Mouse (Mus musculus) spleen, adult 12 weeks (tissue): ENCODE results near the gene Dlx6.

ENCODE experiments used
- DNase-seq: peaks from one replicate; pipeline ENCODE4 v3.0.0; 2022; ENCODE audit warnings: low spot score

The Dlx6 gene

DNA sequence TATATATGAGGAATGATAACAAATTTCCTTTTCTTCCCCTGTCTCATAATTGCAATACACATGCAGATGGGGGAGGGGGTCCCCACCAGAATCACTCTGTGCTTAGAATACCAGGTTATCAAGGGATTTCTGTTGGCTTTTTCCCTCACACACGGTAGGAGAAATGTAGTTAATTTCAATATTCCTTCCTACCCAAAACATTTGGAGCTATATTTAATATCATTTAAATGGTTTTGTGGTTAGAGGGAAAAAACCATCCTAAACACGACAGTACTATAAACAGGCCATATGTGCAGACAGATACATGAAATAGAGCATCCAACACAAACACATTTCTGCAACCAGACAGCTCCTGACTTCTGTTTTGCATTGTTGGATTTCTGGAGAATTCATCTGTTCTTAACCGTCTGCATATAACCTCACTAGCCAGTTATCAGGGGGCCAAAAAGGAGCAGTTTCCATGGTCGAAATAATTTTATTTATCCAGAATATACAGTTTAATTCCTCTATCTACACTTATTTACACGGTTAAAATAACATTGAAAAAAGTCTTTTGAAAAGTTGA, 14.3 kb downstream of the Dlx6 start:
- DNase-seq: no peak

DNA sequence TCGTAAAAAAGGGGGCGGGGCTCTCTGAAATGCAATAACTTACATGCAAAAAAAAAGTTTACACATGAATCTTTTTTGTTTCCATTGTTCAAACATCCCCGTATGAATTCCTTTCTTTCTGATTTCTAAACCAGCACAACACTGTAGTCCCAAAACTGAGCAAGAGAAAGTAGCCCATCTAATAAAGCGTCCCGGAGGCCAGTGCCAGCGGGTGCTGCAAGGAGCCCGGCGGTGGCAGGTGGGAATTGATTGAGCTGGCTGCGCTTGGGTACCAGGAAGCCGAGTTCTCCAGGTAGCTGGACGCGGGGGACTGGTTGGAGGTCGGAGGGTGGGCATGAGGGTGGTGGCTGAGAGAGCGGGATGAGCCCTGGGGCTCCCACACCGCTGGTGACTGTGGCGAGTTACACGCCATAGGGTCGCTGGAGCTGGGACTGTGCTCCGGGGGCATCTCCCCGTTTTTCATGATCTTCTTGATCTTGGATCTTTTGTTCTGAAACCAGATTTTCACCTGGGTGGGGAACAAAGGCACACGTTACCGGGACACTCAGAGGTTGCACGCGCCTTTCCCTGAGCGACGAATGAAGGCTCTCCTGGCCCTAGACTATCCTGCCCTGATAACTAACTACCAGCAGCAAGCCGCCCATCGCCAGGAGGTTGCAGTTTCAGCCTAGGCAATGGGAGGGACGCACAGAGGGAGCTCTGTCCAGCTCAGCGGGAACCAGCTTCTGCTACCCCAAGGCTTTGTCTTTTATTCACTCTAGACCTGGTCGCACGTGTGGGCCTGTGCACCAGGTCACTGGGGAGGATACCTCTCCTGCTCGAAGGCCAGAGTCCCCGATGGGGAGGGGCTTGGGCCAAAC, 15.1 kb downstream of the Dlx6 start:
- no peak for DNase-seq

DNA sequence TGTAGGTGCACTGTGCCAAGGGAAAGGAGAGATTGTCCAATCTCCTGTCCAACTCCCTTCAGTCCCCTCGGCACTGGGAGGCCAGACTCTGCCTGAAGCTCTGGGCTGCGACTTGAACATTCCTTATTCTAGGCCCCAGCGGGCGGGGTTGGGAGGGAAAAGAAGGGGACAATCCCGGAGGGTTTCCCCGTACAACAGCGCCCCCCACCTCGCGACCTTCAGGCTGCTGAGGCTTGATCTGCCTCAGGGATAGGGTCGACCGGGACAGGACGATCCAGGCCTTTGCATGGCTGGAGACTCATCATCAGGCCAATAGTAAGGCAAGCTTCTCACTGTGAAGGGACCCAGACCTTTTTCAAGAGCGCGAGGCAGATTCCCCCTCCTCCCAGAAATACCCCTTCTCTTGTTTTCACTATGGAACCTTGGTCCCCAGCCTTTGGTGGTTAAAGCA, 15.7 kb downstream of the Dlx6 start:
- DNase-seq: no peak

DNA sequence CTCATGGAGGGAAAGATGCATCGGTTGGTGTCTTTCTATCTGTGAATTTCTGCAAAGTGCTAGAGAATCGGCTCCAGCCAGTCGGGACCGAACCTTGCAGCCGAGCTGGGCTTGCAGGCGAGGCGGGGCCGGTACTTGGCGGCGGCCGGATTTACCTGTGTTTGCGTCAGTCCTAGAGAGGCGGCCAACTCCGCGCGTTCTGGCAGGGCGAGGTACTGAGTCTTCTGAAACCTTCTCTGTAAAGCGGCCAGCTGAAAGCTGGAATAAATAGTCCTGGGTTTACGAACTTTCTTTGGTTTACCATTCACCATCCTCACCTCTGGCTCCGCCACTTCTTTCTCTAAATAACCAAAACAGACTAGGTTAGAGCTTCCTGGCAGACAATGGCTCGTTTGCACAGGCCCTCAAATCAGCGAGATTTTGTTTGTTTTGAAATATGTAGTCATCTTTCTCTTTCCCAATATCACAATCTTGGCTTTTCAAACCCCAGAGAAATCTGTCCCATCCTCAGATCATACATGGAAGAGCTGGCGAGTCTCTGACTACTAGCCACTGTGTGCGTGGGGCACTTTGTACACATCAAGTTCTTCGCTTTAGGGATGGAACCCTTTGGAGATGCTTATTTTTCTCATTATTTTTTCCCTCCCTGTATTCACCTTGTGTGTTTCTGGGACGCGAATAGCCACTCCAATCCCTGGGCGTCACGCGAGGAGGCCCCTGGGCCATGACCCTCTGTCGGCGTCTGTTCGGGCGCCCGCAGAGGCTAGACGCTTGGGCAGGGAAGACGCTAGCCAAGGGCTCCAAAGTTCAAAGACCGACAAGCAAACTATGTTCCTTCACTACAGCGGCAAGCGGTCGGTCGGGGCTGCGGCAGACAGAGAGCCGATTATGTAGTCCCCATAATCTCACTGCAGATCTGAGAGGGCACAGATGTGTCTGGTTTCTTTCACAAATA, 16.5 kb downstream of the Dlx6 start:
- no peak for DNase-seq

DNA sequence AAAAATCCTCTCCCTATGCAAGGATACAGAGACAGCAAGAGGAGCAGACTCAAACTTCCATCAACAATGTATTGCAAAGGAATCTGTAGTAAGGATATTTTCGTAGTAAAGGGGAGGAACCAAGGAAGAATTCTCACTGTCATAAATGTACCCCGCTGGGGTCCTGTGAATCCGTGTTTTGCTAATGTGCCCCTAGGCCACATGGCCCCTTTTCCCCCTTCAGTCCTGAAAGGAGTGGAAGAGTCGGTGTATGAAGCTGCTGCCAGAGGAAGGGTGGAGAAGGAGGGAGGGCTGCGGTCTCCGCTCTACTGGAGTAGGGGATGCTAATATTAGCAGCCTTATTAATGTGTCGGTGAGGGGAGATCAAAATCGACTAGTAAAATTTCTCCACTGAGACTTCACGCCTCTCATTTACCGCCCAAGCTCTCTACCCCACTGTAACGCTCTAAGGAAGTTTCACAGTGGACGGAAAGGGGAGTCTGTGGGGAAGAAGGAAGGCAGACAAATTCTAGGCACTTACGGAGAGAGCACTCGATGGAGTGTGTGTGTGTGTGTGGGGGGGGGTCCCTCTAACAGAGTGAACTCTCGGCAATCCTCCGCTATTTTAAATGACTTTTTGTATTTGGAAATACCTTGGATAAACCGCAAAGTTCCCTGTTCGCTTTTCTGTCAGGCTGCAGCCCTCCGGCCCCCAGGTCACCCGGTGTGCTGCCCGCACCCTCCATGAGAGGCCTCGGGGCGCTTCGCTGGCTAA, 17.4 kb downstream of the Dlx6 start:
- no peak for DNase-seq

DNA sequence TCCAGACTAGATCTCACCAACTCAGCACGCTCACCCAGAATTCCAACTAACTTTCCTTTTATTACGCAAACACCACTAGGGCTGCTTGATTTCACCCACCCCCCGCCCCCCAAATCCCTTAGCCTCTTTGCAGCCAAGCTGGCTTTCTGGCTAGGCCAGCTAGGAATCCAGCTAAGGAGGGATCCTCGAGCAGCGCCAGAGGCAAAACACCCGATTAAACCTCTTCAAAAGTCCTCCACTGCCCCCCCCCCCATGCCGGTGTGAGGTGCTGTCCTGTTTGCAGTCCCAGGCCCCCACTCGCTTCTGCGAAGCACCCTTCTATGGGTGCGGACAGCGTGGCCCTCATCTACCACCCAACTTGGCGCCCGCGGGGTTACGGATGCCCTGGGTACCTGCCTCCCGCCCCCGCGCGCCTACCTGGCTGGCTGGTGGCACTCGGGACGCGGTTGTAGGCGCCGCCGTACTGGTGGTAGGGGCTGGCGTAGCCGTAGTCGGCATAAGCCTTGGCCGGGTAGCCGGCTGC, 18.0 kb downstream of the Dlx6 start:
- no peak for DNase-seq

DNA sequence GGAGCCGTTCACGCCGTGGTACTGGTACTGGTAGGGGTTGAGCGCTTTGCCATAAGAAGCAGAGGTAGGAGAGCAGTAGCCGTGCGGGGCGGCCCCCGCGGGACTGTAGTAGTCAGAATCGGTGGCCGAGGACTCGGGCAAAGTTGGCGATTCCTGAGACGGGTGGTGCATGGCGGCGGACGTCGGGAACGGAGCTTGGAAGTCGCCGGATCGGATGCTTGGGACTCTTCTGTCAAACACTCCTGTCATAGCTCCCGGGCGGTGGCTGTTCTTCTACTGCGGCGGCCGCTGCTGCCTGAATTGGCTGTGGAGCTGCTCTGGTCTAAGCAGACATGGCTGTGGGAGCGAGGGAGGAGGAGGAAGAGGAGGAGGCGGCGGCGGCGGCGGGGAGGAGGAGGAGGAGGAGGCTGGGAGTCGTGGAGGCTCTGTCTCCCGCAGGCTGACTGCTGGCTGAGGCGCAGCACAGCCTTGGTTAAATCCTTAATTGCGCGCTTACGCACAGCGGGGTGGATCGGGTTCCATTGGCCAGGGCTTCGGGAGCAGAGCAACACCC, 18.6 kb downstream of the Dlx6 start, which contains the start of gene Dlx5:
Gene Dlx5 (minus strand): TSS at position 448 of the 553 bp plus-strand sequence.
- DNase-seq: no peak

DNA sequence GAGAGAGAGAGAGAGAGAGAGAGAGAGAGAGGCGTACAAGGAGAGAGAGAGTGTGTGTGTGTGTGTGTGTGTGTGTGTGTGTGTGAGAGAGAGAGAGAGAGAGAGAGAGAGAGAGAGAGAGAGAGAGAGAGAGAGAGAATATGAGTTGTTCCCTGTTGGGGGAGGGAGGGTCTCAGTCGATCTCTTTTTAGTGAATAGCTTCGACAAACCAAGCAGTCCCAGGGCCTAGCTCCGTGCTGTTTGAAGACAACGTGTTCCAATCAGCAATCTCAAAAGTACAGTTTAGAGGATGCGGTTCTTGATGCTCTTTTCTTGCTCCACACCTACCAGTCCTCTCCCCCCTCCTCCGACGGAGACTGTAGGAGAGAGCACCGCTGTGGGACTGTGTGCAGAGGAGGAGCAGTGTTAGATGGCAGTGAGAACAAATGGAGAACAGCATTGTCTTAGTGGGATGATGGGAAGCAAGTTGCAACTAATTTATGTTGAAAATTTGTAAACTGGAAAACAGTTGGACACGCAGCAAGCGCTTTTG, 19.2 kb downstream of the Dlx6 start:
- DNase-seq: no peak

DNA sequence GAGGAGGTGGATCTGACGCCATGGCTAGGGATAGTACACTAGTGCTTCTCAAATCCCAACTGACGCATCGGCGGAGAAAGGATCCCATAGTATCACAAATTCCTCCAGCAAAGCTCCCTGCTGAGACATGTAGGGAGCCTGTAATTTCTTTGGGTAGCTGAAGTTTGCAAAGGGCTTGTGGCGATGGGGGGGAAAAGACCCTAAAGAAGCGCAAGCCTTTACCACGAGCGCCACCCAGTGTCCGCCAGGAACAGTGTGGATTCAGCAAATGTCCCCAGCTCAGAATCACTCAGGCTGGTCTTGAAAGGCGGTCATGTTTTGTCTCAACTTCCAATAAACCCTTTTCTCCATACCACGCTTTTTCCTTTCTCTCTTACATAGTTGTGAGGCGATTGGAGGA, 21.8 kb downstream of the Dlx6 start:
- no peak for DNase-seq

DNA sequence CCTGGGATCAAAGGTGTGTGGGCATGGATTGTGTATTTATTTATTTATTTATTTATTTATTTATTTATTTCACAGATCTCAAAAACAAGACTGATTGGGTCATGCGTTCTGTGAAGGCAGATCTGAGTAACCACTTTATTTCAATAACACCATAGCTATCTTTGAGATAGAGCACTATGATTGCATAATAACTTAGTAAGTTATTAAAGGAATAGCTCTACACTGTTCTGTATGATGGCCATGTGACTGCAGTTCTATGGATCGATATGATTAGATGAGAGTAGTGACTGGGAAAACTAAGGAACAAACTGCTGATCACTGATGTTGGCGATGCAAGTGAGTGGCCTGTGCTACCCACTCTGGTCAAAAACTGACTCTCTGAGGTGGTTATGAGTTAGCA, 23.1 kb downstream of the Dlx6 start:
- no peak for DNase-seq

DNA sequence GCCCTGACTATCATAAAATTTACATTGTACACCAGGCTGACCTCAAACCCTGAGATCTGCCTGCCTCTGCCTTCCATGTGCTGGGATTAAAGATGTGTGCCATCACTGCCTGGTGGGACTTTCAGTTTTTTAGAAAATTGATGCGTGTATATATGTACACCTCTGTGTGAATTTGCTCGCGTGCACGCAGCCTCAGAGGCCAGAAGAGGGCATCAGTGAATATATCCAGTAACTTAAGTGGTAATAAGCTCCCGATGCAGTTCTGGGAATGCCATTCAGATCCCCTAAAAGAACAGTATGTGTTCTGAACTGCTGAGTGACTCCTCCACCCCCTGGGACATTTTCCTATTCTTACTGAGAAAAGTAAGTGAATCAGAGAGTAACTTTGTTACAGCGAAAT, 26.9 kb downstream of the Dlx6 start:
- no peak for DNase-seq

DNA sequence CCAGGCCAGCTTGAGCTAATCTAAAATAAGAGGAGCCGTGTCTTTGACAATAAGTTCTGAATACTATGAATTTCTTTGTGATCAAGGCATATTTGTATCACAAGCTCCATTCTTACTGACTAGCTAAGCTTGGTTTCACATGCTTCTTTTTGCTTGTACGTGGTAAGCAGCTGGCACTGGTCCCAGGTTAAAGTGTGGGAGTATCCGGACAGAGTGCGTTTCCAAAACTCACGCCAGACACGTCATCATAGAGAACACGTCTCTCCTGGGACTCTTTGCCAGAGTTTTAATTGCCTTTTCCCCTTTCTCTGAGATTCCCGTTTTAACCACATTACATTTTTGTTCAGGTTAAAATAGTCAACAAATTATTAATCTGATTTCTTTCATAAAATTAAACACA, 46.5 kb downstream of the Dlx6 start:
- no peak for DNase-seq

DNA sequence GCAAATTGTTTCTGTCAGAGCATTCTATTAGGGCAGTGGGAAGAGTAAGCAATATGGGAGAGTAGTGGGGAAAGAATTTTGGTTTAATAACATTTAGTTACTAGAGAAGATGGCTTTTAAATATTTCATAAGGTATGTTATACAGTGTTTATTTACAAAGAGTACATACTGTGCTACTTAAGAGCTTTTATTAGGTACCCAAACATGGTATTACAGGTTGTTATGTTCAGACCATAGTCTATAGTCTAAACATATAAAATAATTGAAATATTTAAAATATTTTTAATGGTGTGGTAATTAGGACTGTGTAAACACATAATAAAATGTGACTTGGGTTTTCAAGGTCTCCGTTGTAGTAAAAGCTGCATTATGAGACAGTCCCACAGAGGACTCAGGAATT, 51.2 kb downstream of the Dlx6 start:
- DNase-seq: no peak

DNA sequence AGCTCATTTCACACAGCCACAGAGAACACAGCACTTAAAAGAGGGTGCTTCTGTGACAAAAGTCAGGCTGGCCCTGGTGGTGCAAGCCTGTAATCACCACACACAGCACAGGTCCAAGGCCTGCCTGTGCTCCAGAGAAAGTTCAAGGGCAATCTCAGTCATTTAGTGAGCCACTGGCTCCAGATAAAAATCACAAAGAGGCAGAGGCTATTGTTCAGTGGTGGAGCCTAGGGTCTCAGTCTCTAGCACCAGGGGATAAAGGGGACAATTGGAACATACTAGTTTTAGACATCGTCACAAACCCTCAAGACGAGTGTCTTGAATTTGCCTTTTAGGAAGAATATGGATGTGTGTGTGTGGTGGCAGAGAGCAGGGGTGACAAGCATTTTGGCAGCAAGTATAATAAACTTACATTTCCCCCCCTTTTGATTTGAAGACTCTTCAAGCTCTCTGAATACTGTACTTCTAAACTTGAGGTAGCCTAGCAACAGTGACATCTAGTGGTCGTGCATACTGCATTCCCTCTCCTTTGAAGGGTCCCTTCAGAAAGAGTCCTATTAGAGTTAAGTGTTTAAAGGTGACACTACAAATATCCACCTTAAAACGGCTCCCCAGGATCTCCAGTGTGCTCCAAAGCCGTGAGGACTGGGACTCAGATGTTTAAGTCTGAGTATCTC, 51.9 kb downstream of the Dlx6 start:
- DNase-seq: no peak

DNA sequence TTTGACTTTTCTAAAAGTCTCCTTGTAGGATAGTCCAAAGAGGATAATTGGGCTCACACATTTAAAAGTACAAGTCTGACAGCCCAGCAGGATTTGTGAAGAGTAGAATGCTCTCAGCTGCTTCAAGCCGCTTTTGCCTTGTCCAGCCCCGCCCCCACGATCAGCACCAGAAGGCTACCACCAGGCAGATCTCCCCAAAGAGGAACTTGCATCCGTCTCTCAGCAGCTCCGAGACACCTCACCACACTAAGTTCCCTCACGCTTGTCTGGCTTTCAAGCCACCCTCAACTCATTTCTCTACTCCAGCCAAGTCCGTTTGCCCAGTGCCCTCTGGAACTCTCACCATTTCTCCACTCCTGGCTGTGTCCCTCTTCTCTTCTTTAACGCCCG, 52.4 kb downstream of the Dlx6 start:
- DNase-seq: no peak

DNA sequence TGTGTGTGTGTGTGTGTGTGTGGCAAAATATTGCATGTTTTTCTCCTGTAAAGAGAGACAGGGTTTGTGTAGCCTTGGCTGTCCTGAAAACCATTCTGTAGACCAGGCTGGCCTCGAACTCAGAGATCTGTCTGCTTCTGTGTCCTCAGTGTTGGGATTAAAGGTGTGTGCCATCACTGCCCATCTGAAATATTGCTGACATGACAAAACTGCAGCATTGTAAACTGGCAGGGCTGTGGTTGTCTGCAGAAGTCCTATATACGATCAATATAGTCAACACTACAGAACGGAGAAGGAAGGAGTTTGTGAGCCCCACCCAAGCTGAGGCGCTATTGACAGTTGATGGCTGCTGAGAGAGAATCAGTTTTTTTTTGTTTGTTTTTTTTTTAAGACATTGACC, 54.2 kb downstream of the Dlx6 start:
- DNase-seq: no peak
